Mouse (Mus musculus) midbrain, postnatal 0 days (tissue): ENCODE data around the gene Espn. TPM values are rescaled to one million over a fixed set of nuclear protein-coding genes. Genes with fewer than 3 reads are reported as not detected.

Source experiments
- ATAC-seq: fragments of 200-750 bp; cut with Nextera tagmentation; 2 replicates; pipeline ENCODE4 v1.8.0; 2017; ENCODE audit warnings: moderate number of reproducible peaks, mild to moderate bottlenecking, moderate TSS enrichment, moderate library complexity; ENCODE audit not compliant: low FRiP score
- DNase-seq: peaks from one replicate; pipeline ENCODE4 v3.0.0-alpha.2; 2015; ENCODE audit warnings: low spot score
- H3K27ac ChIP-seq: fragments of 300-500 bp; sonication (generic); 2 replicates; pipeline ENCODE4 v1.5.1; 2014; ENCODE audit warnings: low read depth, mild to moderate bottlenecking, low read length, mixed read lengths
- H3K27me3 ChIP-seq: fragments of 300-500 bp; sonication (generic); 2 replicates; pipeline ENCODE4 v1.6.1; 2014; ENCODE audit warnings: low read length, control low read depth, mixed read lengths; ENCODE audit not compliant: insufficient read depth
- H3K36me3 ChIP-seq: fragments of 300-500 bp; sonication (generic); 2 replicates; pipeline ENCODE4 v1.6.1; 2014; ENCODE audit warnings: low read length, control low read depth, mixed read lengths; ENCODE audit not compliant: insufficient read depth
- H3K4me1 ChIP-seq: fragments of 300-500 bp; sonication (generic); 2 replicates; pipeline ENCODE4 v1.6.1; 2014; ENCODE audit warnings: mild to moderate bottlenecking, control low read depth, antibody characterized with exemption, low read length, mixed read lengths; ENCODE audit not compliant: insufficient read depth
- H3K4me2 ChIP-seq: fragments of 300-500 bp; sonication (generic); 2 replicates; pipeline ENCODE4 v1.6.1; 2014; ENCODE audit warnings: low read depth, mild to moderate bottlenecking, low read length, mixed read lengths; ENCODE audit not compliant: poor library complexity, severe bottlenecking
- H3K4me3 ChIP-seq: fragments of 300-500 bp; sonication (generic); 2 replicates; pipeline ENCODE4 v1.5.1; 2014; ENCODE audit warnings: low read depth, mild to moderate bottlenecking, low read length, moderate library complexity
- H3K9ac ChIP-seq: fragments of 300-500 bp; sonication (generic); replicated peaks from 2 replicates; pipeline ENCODE4 v1.6.1; 2014; ENCODE audit warnings: mild to moderate bottlenecking, low read length, moderate library complexity, mixed read lengths; ENCODE audit not compliant: poor library complexity, severe bottlenecking
- H3K9me3 ChIP-seq: fragments of 300-500 bp; sonication (generic); 2 replicates; pipeline ENCODE4 v1.6.1; 2016; ENCODE audit warnings: low read length, control low read depth
- CTCF ChIP-seq: IDR thresholded peaks from 2 replicates; pipeline ENCODE4 v1.5.1; 2016; ENCODE audit warnings: antibody characterized with exemption, mild to moderate bottlenecking
- WGBS: fragments of 180-500 bp; shearing (Covaris S2); extraction: QIAGEN DNeasy Blood & Tissue Kit; methylation state at CpG from one replicate; pipeline ENCODE4 v1.1.7; 2014; 5-methylcytosine and 5-hydroxymethylcytosine counted together
- polyA plus RNA-seq: library from polyadenylated mRNA; unstranded; fragments of >200 nt; fragmentation: Nextera tagmentation; extraction: Ambion mirVana; gene quantifications from 2 replicates; pipeline ENCODE4 v1.2.1, GENCODE M21; 2015
- total RNA-seq: library from RNA; depleted of rRNA; stranded (reverse); fragments of >200 nt; gene quantifications from 2 replicates; pipeline ENCODE4 v1.2.3, GENCODE M21; 2014

The Espn gene
- total and polyA plus RNA-seq, 2 experiments from 2014 or later, result 0.22 to 0.53 TPM

DNA sequence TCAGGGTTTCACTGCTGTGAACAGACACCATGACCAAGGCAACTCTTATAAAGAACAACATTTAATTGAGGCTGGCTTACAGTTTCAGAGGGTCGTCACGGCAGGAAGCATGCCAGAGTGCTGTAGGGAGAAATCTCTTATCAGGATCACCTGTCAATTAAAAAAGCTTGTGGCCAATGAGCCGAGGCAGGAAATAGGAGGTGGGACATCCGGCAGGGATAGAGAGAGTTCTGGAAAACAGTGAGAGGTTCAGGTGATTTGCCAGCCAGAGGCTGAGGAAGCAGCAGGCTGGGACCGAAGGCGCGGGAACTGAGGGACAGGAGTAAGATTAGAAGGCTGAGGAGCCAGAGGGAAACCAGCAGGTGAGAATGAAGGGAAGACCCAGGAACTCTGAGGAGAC is 16.9 kb upstream of the Espn start:
- peaks cover under 1% of the 10 kb centered on the region; the same call in 1 of the 2 replicates for H3K27me3 ChIP-seq
- no peak for TF ChIP-seq CTCF
- no peak for DNase-seq
- no peak overlapping the region for H3K27ac ChIP-seq
- H3K4me3 ChIP-seq, result no peak overlapping the region
- ATAC-seq, result no peak
- no peak overlapping the region for H3K9ac ChIP-seq
- no peaks in the 10 kb centered on the region for H3K9me3 ChIP-seq
- no peak overlapping the region for H3K4me2 ChIP-seq
- no peaks in the 10 kb centered on the region for H3K4me1 ChIP-seq
- H3K36me3 ChIP-seq, result no peaks in the 10 kb centered on the region
- WGBS, result 82% methylated on average over 7 of the region's 7 CpGs

DNA sequence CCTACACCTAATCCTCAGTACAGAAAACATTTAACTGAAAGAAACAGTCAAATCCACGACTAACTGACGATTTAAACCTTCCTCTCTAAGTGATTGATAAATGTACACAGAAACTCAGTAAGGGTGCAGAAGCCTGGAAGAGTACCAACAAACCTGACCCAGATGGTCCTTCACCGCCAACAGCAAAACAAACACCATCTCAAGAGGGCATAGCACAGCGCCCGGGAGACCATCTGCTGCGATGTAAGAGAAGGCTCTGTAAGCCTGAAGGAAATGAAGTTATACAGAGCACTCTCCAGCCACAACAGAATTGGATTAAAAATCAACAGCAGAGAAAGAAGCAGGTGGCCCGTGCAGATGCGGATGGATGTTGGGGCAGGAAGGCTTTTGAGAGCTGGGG is 15.9 kb upstream of the Espn start:
- H3K27me3 ChIP-seq, result peaks cover 4% of the 10 kb centered on the region; the same call in 1 of the 2 replicates
- ATAC-seq, result no peak
- H3K4me2 ChIP-seq, result no peak overlapping the region
- H3K9me3 ChIP-seq, result no peaks in the 10 kb centered on the region
- no peaks in the 10 kb centered on the region for H3K36me3 ChIP-seq
- H3K9ac ChIP-seq, result no peak overlapping the region; the same call in 1 of the 2 replicates
- no peak for TF ChIP-seq CTCF
- no peaks in the 10 kb centered on the region for H3K4me1 ChIP-seq
- DNase-seq, result peak; percentile 45
- 45% methylated on average over 8 of the region's 8 CpGs for WGBS
- H3K4me3 ChIP-seq, result no peak overlapping the region
- no peak overlapping the region for H3K27ac ChIP-seq

DNA sequence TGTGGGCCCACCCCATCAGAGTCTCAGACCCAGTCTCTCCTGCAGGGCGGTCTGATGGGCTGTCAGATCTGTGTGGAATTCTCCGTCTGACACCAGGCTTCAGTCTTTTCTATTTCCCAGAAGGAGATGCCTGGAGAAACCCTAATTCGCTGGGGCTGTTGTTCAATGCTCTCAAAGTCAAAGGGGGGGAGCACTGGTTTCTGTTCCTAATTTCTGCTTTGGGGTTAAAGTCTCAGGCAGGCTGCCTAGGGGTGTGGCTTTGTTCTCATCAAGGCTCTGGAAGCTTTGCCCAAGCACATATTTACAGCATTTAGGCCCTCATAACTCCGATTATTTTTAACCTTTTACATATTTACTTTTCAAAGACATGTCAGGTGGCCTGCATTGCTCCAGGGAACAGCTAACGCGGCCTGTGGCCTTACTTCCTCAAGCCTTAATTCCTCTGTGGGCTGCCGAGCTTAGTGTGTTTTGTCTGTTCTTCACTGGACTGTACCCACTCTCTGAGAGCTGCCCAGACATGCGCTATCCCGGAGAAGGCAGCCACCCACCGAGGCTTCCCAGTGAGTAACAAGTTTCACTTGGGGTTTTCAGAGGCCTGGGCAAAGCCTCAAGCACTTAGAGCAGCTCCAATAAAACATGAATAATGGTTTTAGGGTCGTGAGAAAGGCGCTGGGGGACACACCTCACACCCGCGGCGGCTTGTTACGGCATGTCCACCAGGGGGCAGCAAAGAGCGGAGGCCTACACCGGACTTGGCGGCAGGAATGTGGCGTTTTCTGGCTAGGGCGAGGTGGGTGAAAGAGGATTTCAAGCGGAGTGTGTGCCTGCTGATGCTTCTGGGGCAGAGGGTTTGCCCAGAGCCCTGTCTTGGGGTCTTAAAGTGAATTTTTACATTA is 13.1 kb upstream of the Espn start:
- 25% methylated on average over 22 of the region's 22 CpGs for WGBS
- Histone ChIP-seq H3K9me3 (no peaks in the 10 kb centered on the region), H3K4me1 (no peaks in the 10 kb centered on the region), H3K36me3 (no peaks in the 10 kb centered on the region), H3K27ac (no peak overlapping the region), H3K4me2 (no peak overlapping the region), H3K4me3 (no peak overlapping the region), H3K9ac (no peak overlapping the region), H3K27me3 (peaks cover 22% of the 10 kb centered on the region)
- ATAC-seq, result no peak
- peak; percentile 50 for DNase-seq
- peak; percentile 90 for TF ChIP-seq CTCF

DNA sequence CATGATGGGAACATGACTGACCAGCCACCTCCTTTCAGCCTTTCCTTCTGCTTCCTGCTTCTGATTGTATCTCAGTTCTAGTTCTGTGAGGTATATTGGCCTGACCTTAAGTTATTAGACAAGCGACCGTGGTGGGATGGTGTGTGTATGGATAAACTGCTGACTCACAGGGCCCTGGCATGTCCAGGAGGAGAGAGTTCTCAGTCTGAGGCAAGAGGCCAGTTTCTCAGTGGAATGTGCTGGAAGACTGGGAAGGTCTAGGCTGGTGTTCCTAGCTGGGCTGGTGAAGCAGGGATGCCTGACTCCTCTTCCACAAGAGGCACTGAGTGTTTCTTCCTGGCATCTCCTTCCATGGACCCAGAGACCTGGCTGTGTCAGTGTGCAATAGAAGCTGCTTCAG is 10.6 kb upstream of the Espn start:
- H3K9ac ChIP-seq, result no peak overlapping the region
- no peak overlapping the region for H3K4me3 ChIP-seq
- peaks cover 47% of the 10 kb centered on the region for H3K27me3 ChIP-seq
- 96% methylated on average over 2 of the region's 2 CpGs for WGBS
- no peak overlapping the region for H3K27ac ChIP-seq
- no peaks in the 10 kb centered on the region for H3K36me3 ChIP-seq
- no peaks in the 10 kb centered on the region for H3K9me3 ChIP-seq
- TF ChIP-seq CTCF, result no peak
- no peak overlapping the region for H3K4me2 ChIP-seq
- H3K4me1 ChIP-seq, result peaks cover 4% of the 10 kb centered on the region; the same call in 1 of the 2 replicates
- ATAC-seq (no peak), DNase-seq (no peak)

DNA sequence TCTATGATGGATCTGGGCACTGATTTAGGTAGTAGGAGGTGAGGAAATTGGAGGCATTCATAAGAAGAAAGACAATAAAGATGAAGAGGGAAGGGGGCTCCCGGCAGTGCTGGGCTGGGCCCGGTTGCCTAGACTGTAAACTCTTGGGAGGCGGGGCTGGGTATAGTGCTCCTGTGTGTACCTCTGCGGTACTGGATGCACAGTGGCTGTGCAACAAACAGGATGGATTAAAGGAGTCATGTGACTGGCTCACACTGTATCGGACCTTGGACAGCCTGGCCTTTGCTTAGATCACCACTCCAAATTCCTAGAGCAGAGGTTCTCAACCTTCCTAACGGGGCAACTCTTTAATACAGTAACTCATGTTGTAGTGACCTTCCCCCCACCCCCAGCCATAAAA is 9.4 kb upstream of the Espn start:
- no peaks in the 10 kb centered on the region for H3K36me3 ChIP-seq
- H3K4me3 ChIP-seq, result no peak overlapping the region
- H3K27me3 ChIP-seq, result peaks cover 53% of the 10 kb centered on the region
- no peak overlapping the region for H3K4me2 ChIP-seq
- no peak overlapping the region for H3K9ac ChIP-seq
- DNase-seq, result no peak
- WGBS, result 81% methylated on average over 6 of the region's 6 CpGs
- H3K4me1 ChIP-seq, result peaks cover 4% of the 10 kb centered on the region; the same call in 1 of the 2 replicates
- TF ChIP-seq CTCF, result no peak
- H3K27ac ChIP-seq, result no peak overlapping the region
- no peaks in the 10 kb centered on the region for H3K9me3 ChIP-seq
- ATAC-seq, result no peak

DNA sequence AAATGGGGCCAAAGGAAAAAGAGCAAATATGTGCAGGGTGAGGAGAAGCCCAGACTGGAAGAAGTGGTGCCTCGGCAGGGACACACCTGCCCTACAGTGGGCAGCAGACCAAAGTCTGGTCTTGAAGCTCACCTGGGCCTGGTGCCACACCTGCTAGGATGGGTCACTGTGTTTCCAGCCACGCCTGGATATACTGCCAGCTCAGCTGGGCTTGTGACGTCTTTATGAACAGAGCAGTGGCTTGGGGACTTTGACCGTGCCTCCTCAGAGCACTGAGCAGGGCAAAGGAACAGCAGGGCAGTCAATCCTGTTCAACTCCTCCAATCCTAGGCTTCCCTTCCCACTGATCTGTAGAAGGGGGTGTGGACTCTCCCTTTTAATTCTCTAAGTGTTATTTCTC is 8.6 kb upstream of the Espn start:
- H3K27me3 ChIP-seq, result peaks cover 53% of the 10 kb centered on the region
- 37% methylated on average over 4 of the region's 4 CpGs for WGBS

More for the DNA sequence above, 8.6 kb upstream of the Espn start:
- Histone ChIP-seq H3K4me2 (no peak overlapping the region), H3K9ac (no peak overlapping the region), H3K36me3 (no peaks in the 10 kb centered on the region), H3K4me3 (no peak overlapping the region), H3K9me3 (no peaks in the 10 kb centered on the region), H3K27ac (no peak overlapping the region), H3K4me1 (peaks cover 4% of the 10 kb centered on the region; the same call in 1 of the 2 replicates)
- DNase-seq (no peak), ATAC-seq (no peak)
- TF ChIP-seq CTCF, result no peak
